Mouse (Mus musculus): ENCODE results near the gene Spata9. TPM values are rescaled to one million over a fixed set of nuclear protein-coding genes. Genes with fewer than 3 reads are reported as not detected.
A peak's percentile ranks its signal among the peaks of the same experiment; 100 is the strongest.

Gene Spata9
- polyA plus RNA-seq, 1 experiment from 2014 or later = 1.2 TPM

- Histone ChIP-seq H3K27me3 (no peaks in the 10 kb centered on the region), H3K27ac (peak within 1 kb of the TSS; percentile 99), H3K9me3 (replicated peaks) (no peaks in the 10 kb centered on the region), H3K4me1 (peaks cover 19% of the 10 kb centered on the region), H3K4me3 (peak within 1 kb of the TSS; percentile 80), H3K4me2 (peak within 1 kb of the TSS; percentile 74), H3K9ac (peak within 1 kb of the TSS; percentile 93), H3K36me3 (ENCODE audit: poor library complexity, severe bottlenecking) (peaks cover 7% of the 10 kb centered on the region)
- ATAC-seq = peak; percentile 89
- under 1% methylated on average over 96 of the region's 110 CpGs for WGBS
Observed at GRCm38 (mm10) chr13:75943189-75944043, 23.5 kb upstream of the Spata9 start, which contains the start of gene Rhobtb3. Rhobtb3 (minus strand) TSS chr13:75943925.

- ATAC-seq = no peak
- H3K4me1 ChIP-seq = peaks cover 19% of the 10 kb centered on the region
- H3K36me3 ChIP-seq (ENCODE audit: poor library complexity, severe bottlenecking) = no peaks in the 10 kb centered on the region
- H3K27ac ChIP-seq = peak overlapping the region; percentile 99
- peak overlapping the region; percentile 74 for H3K4me2 ChIP-seq
- H3K9ac ChIP-seq = peak overlapping the region; percentile 93
- peak overlapping the region; percentile 80 for H3K4me3 ChIP-seq
- no peaks in the 10 kb centered on the region for H3K27me3 ChIP-seq
- under 1% methylated on average over 7 of the region's 7 CpGs for WGBS
- H3K9me3 ChIP-seq (replicated peaks) = no peaks in the 10 kb centered on the region
Observed at GRCm38 (mm10) chr13:75944044-75944820, 22.7 kb upstream of the Spata9 start.

GRCm38 (mm10) chr13:75950295-75950694, 16.7 kb upstream of the Spata9 start:
- H3K9ac ChIP-seq = no peak overlapping the region
- no peaks in the 10 kb centered on the region; the same call in 1 of the 2 replicates for H3K9me3 ChIP-seq (replicated peaks)
- no peak overlapping the region for H3K4me2 ChIP-seq
- no peaks in the 10 kb centered on the region for H3K36me3 ChIP-seq (ENCODE audit: poor library complexity, severe bottlenecking)
- H3K27me3 ChIP-seq = no peaks in the 10 kb centered on the region
- H3K27ac ChIP-seq = no peak overlapping the region
- 56% methylated on average over 1 of the region's 1 CpGs for WGBS
- H3K4me1 ChIP-seq = no peaks in the 10 kb centered on the region
- H3K4me3 ChIP-seq = no peak overlapping the region
- no peak for ATAC-seq

GRCm38 (mm10) chr13:75955357-75955992, 11.5 kb upstream of the Spata9 start:
- no peaks in the 10 kb centered on the region for H3K36me3 ChIP-seq (ENCODE audit: poor library complexity, severe bottlenecking)
- no peak overlapping the region for H3K27ac ChIP-seq
- H3K4me3 ChIP-seq = no peak overlapping the region
- H3K9ac ChIP-seq = no peak overlapping the region
- no peaks in the 10 kb centered on the region; the same call in 1 of the 2 replicates for H3K9me3 ChIP-seq (replicated peaks)
- H3K4me2 ChIP-seq = no peak overlapping the region
- ATAC-seq = peak; percentile 58
- H3K27me3 ChIP-seq = no peaks in the 10 kb centered on the region
- no peaks in the 10 kb centered on the region for H3K4me1 ChIP-seq

DNA sequence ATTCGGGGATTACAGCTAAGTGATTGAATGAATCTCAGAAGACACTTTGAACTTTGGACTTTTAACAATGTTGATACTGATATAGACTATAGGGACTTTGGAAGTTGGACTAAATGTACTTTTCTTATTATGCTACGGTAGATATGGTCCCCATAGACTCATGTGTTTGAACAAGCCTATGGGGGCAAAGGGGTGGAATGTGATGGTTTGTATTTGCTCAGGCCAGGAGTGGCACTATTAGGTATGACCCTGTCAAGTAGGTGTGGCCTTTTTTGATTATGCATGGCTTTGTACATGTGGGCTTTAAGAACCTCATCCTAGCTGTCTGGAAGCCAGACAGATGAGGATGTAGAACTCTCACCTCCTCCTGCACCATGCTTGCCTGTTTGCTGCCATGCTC, 7.5 kb downstream of the Spata9 start:
- Histone ChIP-seq H3K4me1 (no peaks in the 10 kb centered on the region), H3K27ac (no peak overlapping the region), H3K9me3 (replicated peaks) (no peaks in the 10 kb centered on the region), H3K9ac (no peak overlapping the region), H3K4me3 (no peak overlapping the region), H3K4me2 (no peak overlapping the region), H3K27me3 (no peaks in the 10 kb centered on the region), H3K36me3 (ENCODE audit: poor library complexity, severe bottlenecking) (no peaks in the 10 kb centered on the region)
- ATAC-seq = no peak
- 81% methylated on average over 2 of the region's 2 CpGs for WGBS

DNA sequence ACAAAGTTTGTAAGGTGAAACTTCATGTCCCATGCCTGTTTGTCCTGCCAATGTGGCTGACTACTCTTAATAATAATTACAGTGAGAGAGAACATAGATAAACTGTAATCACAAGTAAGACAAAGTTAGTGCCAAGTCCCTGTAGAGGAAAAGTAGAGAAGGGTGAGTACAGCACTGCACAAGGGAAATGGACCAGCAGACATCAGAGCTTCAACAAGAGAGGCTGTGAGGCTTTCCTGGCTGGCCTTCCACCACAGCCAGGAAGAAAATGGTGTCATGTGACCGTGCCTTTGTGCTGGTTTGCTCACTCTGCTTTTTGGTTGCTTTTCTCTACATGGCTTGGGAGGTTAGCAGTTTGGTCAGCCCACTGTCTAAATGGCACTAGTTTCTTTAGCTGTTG, 8.7 kb downstream of the Spata9 start:
- Histone ChIP-seq H3K4me2 (no peak overlapping the region), H3K27ac (no peak overlapping the region), H3K9ac (no peak overlapping the region), H3K36me3 (ENCODE audit: poor library complexity, severe bottlenecking) (no peaks in the 10 kb centered on the region), H3K4me1 (no peaks in the 10 kb centered on the region), H3K9me3 (replicated peaks) (no peaks in the 10 kb centered on the region), H3K4me3 (no peak overlapping the region), H3K27me3 (no peaks in the 10 kb centered on the region)
- WGBS = 74% methylated on average over 1 of the region's 1 CpGs
- ATAC-seq = no peak

- Histone ChIP-seq H3K36me3 (ENCODE audit: poor library complexity, severe bottlenecking) (no peaks in the 10 kb centered on the region), H3K4me3 (no peak overlapping the region), H3K4me1 (no peaks in the 10 kb centered on the region), H3K27me3 (no peaks in the 10 kb centered on the region), H3K4me2 (no peak overlapping the region), H3K9me3 (replicated peaks) (no peaks in the 10 kb centered on the region), H3K27ac (no peak overlapping the region), H3K9ac (no peak overlapping the region)
- WGBS = 95% methylated on average over 2 of the region's 2 CpGs
- ATAC-seq = no peak
Observed at GRCm38 (mm10) chr13:75976218-75976617, 9.3 kb downstream of the Spata9 start.

DNA sequence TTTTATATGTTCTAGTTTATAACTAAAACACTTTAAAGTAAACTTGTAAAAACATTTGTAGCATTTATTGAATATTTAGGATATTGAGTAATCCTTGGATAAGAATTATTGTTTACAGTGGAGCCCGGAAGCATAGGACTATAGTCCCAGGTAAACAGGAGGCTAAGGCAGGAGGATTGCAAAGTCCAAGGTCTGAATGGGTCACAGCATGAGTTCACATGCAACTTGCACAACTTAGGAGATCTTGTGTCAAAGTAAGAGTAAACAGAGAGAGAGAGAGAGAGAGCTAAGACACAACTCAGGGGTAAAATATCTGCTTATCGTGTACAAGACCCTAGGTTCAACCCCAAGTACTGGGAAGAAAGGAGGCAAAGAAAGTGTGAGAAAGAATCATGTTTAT, 9.7 kb downstream of the Spata9 start:
- no peaks in the 10 kb centered on the region for H3K4me1 ChIP-seq
- ATAC-seq = no peak
- H3K4me2 ChIP-seq = no peak overlapping the region
- no peak overlapping the region for H3K4me3 ChIP-seq
- 95% methylated on average over 2 of the region's 2 CpGs for WGBS
- H3K9me3 ChIP-seq (replicated peaks) = no peaks in the 10 kb centered on the region
- H3K36me3 ChIP-seq (ENCODE audit: poor library complexity, severe bottlenecking) = no peaks in the 10 kb centered on the region
- H3K9ac ChIP-seq = no peak overlapping the region
- no peaks in the 10 kb centered on the region for H3K27me3 ChIP-seq
- no peak overlapping the region for H3K27ac ChIP-seq

- H3K9me3 ChIP-seq (replicated peaks) = no peaks in the 10 kb centered on the region
- no peak overlapping the region for H3K4me3 ChIP-seq
- no peaks in the 10 kb centered on the region for H3K27me3 ChIP-seq
- H3K4me1 ChIP-seq = no peaks in the 10 kb centered on the region
- no peak for ATAC-seq
- H3K36me3 ChIP-seq (ENCODE audit: poor library complexity, severe bottlenecking) = no peaks in the 10 kb centered on the region
- H3K27ac ChIP-seq = no peak overlapping the region
- H3K4me2 ChIP-seq = no peak overlapping the region
- H3K9ac ChIP-seq = no peak overlapping the region
Observed at GRCm38 (mm10) chr13:75981901-75982300, 15.0 kb downstream of the Spata9 start.

DNA sequence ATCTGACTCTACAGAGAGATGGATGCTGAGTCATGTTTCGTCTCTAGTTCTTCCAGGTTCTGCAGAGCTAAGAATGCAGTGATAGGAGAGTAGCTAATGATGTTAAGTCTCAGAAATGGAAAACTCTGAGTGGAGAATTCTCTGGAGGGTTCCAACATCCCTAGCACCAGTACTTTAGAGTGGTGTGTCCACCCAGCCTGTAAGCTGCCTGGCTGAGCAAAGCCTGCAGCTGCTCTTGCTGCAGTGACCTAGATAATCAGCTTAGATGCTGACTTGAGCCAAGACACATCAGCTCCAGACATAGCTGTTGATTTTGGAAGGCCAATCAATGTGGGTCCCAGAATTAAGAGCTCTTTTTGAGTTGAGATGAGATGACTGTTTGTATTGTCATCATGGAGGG, 21.1 kb downstream of the Spata9 start:
- no peak overlapping the region for H3K4me2 ChIP-seq
- H3K27me3 ChIP-seq = no peaks in the 10 kb centered on the region
- 91% methylated on average over 1 of the region's 1 CpGs for WGBS
- no peak overlapping the region for H3K9ac ChIP-seq
- H3K36me3 ChIP-seq (ENCODE audit: poor library complexity, severe bottlenecking) = no peaks in the 10 kb centered on the region
- peaks cover 10% of the 10 kb centered on the region for H3K4me1 ChIP-seq
- no peaks in the 10 kb centered on the region for H3K9me3 ChIP-seq (replicated peaks)
- H3K27ac ChIP-seq = no peak overlapping the region
- no peak for ATAC-seq
- H3K4me3 ChIP-seq = no peak overlapping the region

DNA sequence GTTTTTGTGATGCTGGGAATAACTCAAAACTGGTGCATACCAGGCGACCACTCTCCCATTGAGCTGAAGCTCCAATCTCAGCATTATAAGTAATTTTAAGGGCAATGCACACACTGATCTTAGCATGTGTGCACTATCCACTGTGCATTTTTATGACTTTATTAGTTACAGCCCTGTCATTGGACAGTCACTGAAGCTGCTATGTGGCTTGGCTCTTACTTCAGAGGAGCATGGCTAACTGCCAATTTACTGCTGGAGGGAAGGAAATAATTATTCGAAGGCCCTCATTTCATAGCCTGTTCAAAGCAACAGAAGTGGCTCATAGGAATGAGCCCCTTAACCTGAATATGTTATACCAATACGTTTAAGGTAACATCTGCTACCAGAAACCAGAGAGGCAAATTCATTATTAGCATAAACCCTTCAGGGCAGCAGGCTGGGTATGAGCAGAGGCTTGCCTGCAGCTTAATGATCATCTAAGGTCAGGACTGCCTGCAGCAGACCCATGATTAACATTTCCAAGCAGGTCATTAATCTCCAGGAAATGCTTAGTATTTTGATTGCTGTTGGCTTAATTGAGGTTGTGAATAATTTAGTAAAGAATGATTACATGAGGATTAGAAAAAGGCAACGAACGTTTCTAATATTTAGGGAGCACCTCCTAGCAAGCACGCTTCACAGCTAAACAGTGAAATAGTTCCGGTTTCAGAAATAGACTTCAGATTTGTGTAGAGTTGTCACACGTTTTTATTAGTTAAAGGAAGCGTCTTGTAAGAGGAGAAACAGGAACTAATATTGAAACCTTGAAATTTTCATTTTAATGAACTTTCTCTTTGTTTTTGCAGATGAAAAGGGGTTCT, 25.4 kb downstream of the Spata9 start:
- no peaks in the 10 kb centered on the region for H3K36me3 ChIP-seq (ENCODE audit: poor library complexity, severe bottlenecking)
- peak overlapping the region; percentile 61 for H3K27ac ChIP-seq
- 0 out of 2 replicates have a peak, but pooled peaks cover 3% of the 10 kb centered on the region for H3K9me3 ChIP-seq (replicated peaks)
- WGBS = 24% methylated on average over 9 of the region's 9 CpGs
- ATAC-seq = peak; percentile 96
- H3K9ac ChIP-seq = 0 out of 2 replicates have a peak overlapping the region, but pooled peaks have one; percentile 30
- H3K4me2 ChIP-seq = peak overlapping the region; percentile 20; the same call in 1 of the 2 replicates
- H3K4me1 ChIP-seq = peaks cover 10% of the 10 kb centered on the region
- H3K27me3 ChIP-seq = peaks cover 6% of the 10 kb centered on the region; the same call in 1 of the 2 replicates
- no peak overlapping the region for H3K4me3 ChIP-seq

Measured in forebrain, embryonic 13.5 days (tissue).